In the genomic region with DNA sequence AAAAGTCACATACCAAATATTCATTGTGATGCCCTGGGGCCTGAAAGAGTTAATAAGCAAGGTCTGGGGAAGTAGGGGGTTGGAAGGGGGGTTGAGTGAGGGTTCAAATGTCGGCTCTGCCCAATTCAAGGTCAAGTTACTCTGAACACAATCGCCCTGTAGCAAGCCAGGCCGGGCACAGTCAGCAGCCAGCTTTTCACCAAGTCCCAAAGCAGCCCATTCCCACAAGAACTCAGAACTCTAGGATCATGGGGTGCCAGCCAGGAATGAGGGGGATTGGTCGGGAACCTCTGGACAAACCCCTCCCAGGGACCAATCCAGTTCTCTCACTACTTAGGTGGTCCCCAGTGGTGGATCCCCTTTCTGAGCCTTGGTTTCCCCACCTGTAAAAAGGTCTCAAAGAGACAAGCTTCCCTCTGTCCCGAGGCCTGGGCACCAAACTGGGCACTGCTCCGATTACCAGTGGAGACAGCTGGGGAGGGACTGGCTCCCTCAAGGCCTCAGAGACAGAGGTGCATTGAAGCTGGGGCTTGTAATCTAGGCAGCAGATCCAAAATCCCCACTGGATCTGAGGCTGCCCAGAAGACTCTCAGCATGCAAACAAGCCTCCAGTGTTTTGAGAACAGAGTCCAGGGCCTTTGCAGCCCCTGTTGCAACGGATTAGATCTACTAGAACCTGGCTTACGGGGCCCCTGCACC, we compare ENCODE assay signal across 8 mouse cellular contexts. TPM values are rescaled to one million over a fixed set of nuclear protein-coding genes. Genes with fewer than 3 reads are reported as not detected.
A peak's percentile ranks its signal among the peaks of the same experiment; 100 is the strongest.
DNase-seq lines count a peak whose midpoint lies in the region; ATAC-seq and TF ChIP-seq lines count a peak whose summit lies in the region.

No protein-coding gene starts in this region.

- H3K9me3 ChIP-seq in liver, postnatal 0 days (ENCODE audit: low read length) = no peaks in the 10 kb centered on the region

- TF ChIP-seq EP300 in liver, postnatal 0 days (IDR thresholded peaks at IDR 0.05; ENCODE audit: low read depth) = no peak

- H3K27me3 ChIP-seq in cerebellum, adult 2 months (ENCODE audit: control insufficient read depth, insufficient read depth, low read length) = no peaks in the 10 kb centered on the region
- no peaks in the 10 kb centered on the region for H3K27me3 ChIP-seq in liver, adult 2 months (ENCODE audit: control insufficient read depth, insufficient read depth, low read length)
- no peaks in the 10 kb centered on the region for H3K27me3 ChIP-seq in liver, postnatal 0 days (ENCODE audit: insufficient read depth, low read length)

- H3K27ac ChIP-seq in cerebellum, adult 2 months (ENCODE audit: insufficient read depth, low read length) = peak overlapping the region; percentile 17; the same call in 1 of the 2 replicates
- H3K27ac ChIP-seq in liver, adult 2 months (replicated peaks; ENCODE audit: insufficient read depth, low read depth, low read length) = peak overlapping the region; percentile 59
- H3K27ac ChIP-seq in liver, postnatal 0 days (ENCODE audit: low read depth) = peak overlapping the region; percentile 50

- WGBS in cerebellum, adult 2 months = 26% methylated on average over 8 of the region's 8 CpGs
- WGBS in liver, adult 2 months = 9% methylated on average over 8 of the region's 8 CpGs
- WGBS in liver, postnatal 0 days (ENCODE audit: insufficient replicate concordance) = 20% methylated on average over 8 of the region's 8 CpGs

- peaks cover 35% of the 10 kb centered on the region for H3K79me2 ChIP-seq in liver, adult 2 months (ENCODE audit: control insufficient read depth, insufficient read depth, low read length)

- no peaks in the 10 kb centered on the region for H3K4me1 ChIP-seq in cerebellum, adult 2 months (ENCODE audit: control insufficient read depth, insufficient read depth, low read length)
- H3K4me1 ChIP-seq in liver, adult 2 months (ENCODE audit: control insufficient read depth, insufficient read depth, low read length) = peaks cover 41% of the 10 kb centered on the region
- peaks cover 28% of the 10 kb centered on the region for H3K4me1 ChIP-seq in liver, postnatal 0 days (ENCODE audit: insufficient read depth)

- peak overlapping the region; percentile 60 for H3K9ac ChIP-seq in liver, adult 2 months (ENCODE audit: low read depth, low read length)
- H3K9ac ChIP-seq in liver, postnatal 0 days (replicated peaks) = peak overlapping the region; percentile 46

- TF ChIP-seq POLR2A in cerebellum, adult 2 months (IDR thresholded peaks at IDR 0.05; ENCODE audit: borderline replicate concordance, insufficient read depth, low read length) = no peak
- no peak for TF ChIP-seq POLR2A in liver, adult 2 months (IDR thresholded peaks at IDR 0.05; ENCODE audit: extremely low read depth, insufficient read depth, low read length)

- no peak for ATAC-seq in cerebellum, adult (ENCODE audit: insufficient number of reproducible peaks, low FRiP score, low TSS enrichment)
- ATAC-seq in liver, postnatal 0 days = no peak

- DNase-seq in cerebellum, adult 2 months = peak in 1 of 2 experiments; percentile 33
- peak; percentile 55 for DNase-seq in liver, adult 2 months (ENCODE audit: extremely low read depth, low read depth, low spot score)
- no peak for DNase-seq in liver
- peak; percentile 53 for DNase-seq in kidney, adult 9 months
- no peak for DNase-seq in liver, postnatal 0 days
- no peak for DNase-seq in spleen, postnatal 36 days (ENCODE audit: low spot score in 2 of 2)
- DNase-seq in urinary bladder, postnatal 10 days (ENCODE audit: low spot score) = no peak

- H3K36me3 ChIP-seq in liver, adult 2 months (ENCODE audit: control insufficient read depth, insufficient read depth, low read length) = peaks cover 20% of the 10 kb centered on the region; the same call in 1 of the 2 replicates
- H3K36me3 ChIP-seq in liver, postnatal 0 days (replicated peaks; ENCODE audit: insufficient read depth, low read length) = peaks cover 2% of the 10 kb centered on the region

- no peak for TF ChIP-seq CTCF in cerebellum, adult 2 months (IDR thresholded peaks at IDR 0.05; ENCODE audit: borderline replicate concordance, insufficient read depth, low read depth, low read length)
- TF ChIP-seq CTCF in liver, adult 2 months (IDR thresholded peaks at IDR 0.05; ENCODE audit: low read depth, low read length) = no peak
- TF ChIP-seq CTCF in liver, postnatal 0 days (IDR thresholded peaks at IDR 0.05; ENCODE audit: low read depth) = no peak

- no peak overlapping the region for H3K4me3 ChIP-seq in cerebellum, adult 2 months (replicated peaks; ENCODE audit: insufficient read depth, low read depth, low read length)
- H3K4me3 ChIP-seq in liver, adult 2 months (ENCODE audit: insufficient read depth, low read depth, low read length) = peak overlapping the region; percentile 53
- H3K4me3 ChIP-seq in liver, postnatal 0 days (ENCODE audit: low read depth, low read length) = peak overlapping the region; percentile 20; the same call in 1 of the 2 replicates

- peak overlapping the region; percentile 63 for H3K4me2 ChIP-seq in liver, postnatal 0 days (ENCODE audit: low read depth, low read length)

RNA-seq across cellular contexts. Expression of gene Sdc4, which starts 7.3 kb away (rescaled TPM):
- polyA plus RNA-seq in cerebellum, adult 2 months (2012; rRNA removed) = 65.7 and 69.5 TPM in 2 replicates
- total RNA-seq in liver, adult 2 months (2014; rRNA removed) = 511 and 573 TPM in 2 replicates
- 178 and 182 TPM in 2 replicates for polyA plus RNA-seq in liver, adult 2 months (2012; rRNA removed)
- polyA plus RNA-seq in liver, postnatal 0 days (2015; fragmentation: Nextera tagmentation; extraction: Ambion mirVana) = 194 and 208 TPM in 2 replicates

RNA-seq across cellular contexts. Expression of gene Sys1, which starts 20.4 kb away (rescaled TPM):
- 73.7 and 75.4 TPM in 2 replicates for polyA plus RNA-seq in cerebellum, adult 2 months (2012; rRNA removed)
- total RNA-seq in liver, adult 2 months (2014; rRNA removed) = 33.7 and 40.9 TPM in 2 replicates
- polyA plus RNA-seq in liver, adult 2 months (2012; rRNA removed) = 145 and 157 TPM in 2 replicates
- 43.5 and 46.2 TPM in 2 replicates for polyA plus RNA-seq in liver, postnatal 0 days (2015; fragmentation: Nextera tagmentation; extraction: Ambion mirVana)

RNA-seq across cellular contexts. Expression of gene Gm20458, which starts 24.4 kb away (rescaled TPM):
- 16.7 and 21.0 TPM in 2 replicates for polyA plus RNA-seq in cerebellum, adult 2 months (2012; rRNA removed)
- 0.46 TPM in 1 of 2 replicates, not detected in the other for total RNA-seq in liver, adult 2 months (2014; rRNA removed)
- polyA plus RNA-seq in liver, adult 2 months (2012; rRNA removed) = 11.7 and 14.2 TPM in 2 replicates
- 5.8 and 6.1 TPM in 2 replicates for polyA plus RNA-seq in liver, postnatal 0 days (2015; fragmentation: Nextera tagmentation; extraction: Ambion mirVana)

RNA-seq across cellular contexts. Expression of gene Matn4, which starts 31.4 kb away (rescaled TPM):
- 5.5 and 5.9 TPM in 2 replicates for polyA plus RNA-seq in cerebellum, adult 2 months (2012; rRNA removed)
- total RNA-seq in liver, adult 2 months (2014; rRNA removed) = 0.07 and 0.09 TPM in 2 replicates
- 0.04 and 0.05 TPM in 2 replicates for polyA plus RNA-seq in liver, adult 2 months (2012; rRNA removed)
- 0.18 and 0.25 TPM in 2 replicates for polyA plus RNA-seq in liver, postnatal 0 days (2015; fragmentation: Nextera tagmentation; extraction: Ambion mirVana)

RNA-seq across cellular contexts. Expression of gene Rbpjl, which starts 33.4 kb away (rescaled TPM):
- polyA plus RNA-seq in cerebellum, adult 2 months (2012; rRNA removed) = 0.34 and 0.36 TPM in 2 replicates
- total RNA-seq in liver, adult 2 months (2014; rRNA removed) = 0.18 and 0.20 TPM in 2 replicates
- not detected in 2 replicates for polyA plus RNA-seq in liver, adult 2 months (2012; rRNA removed)
- polyA plus RNA-seq in liver, postnatal 0 days (2015; fragmentation: Nextera tagmentation; extraction: Ambion mirVana) = not detected in 2 replicates

Comparison
In these comparisons a context has a peak if more than half of its experiments do, and no peak if none do; other contexts are left out.
1. DNase-seq: peak in liver, adult 2 months (single experiment) and kidney, adult 9 months (single experiment); none in liver (single experiment), liver, postnatal 0 days (single experiment), spleen, postnatal 36 days (0 of 2) and urinary bladder, postnatal 10 days (single experiment).
2. Peak in every context shown above with its lines, with median percentiles within 50 percentile points of each other: H3K27ac ChIP-seq.